Mouse (Mus musculus): ENCODE measurements around the gene Tardbp. TPM values are rescaled to one million over a fixed set of nuclear protein-coding genes. Genes with fewer than 3 reads are reported as not detected.

The Tardbp gene
- total RNA-seq, 2 experiments from 2014 or later = 136 to 161 TPM

GRCm38 (mm10) chr4:148643291-148644156 is 16.7 kb upstream of the Tardbp start, which contains the start of gene Gm572:
Gene Gm572 (plus strand): TSS chr4:148643317.
- intact Hi-C loops (cut with DNase I) = no loop called here
- no peak for DNase-seq

GRCm38 (mm10) chr4:148641121-148641520 is 14.3 kb upstream of the Tardbp start:
- intact Hi-C loops (cut with DNase I) = no loop called here
- DNase-seq = no peak

- no peak for DNase-seq
- intact Hi-C loops (cut with DNase I) = no loop called here
These were observed 12.6 kb upstream of the Tardbp start for GRCm38 (mm10) chr4:148639455-148639854.

GRCm38 (mm10) chr4:148638302-148638701 is 11.5 kb upstream of the Tardbp start:
- DNase-seq = no peak
- intact Hi-C loops (cut with DNase I) = no loop called here

- intact Hi-C loops (cut with DNase I) = no loop called here
- no peak for DNase-seq
These were observed 8.5 kb upstream of the Tardbp start for GRCm38 (mm10) chr4:148635309-148635708.

- intact Hi-C loops (cut with DNase I) = no loop called here
- no peak for DNase-seq
These were observed 6.7 kb upstream of the Tardbp start for GRCm38 (mm10) chr4:148633395-148634061.

- intact Hi-C loops (cut with DNase I) = no loop called here
These were observed 5.3 kb upstream of the Tardbp start for GRCm38 (mm10) chr4:148632013-148632692.

GRCm38 (mm10) chr4:148627246-148627645 is 427 bp upstream of the Tardbp start:
- intact Hi-C loops (cut with DNase I) = no loop called here
- no peak for DNase-seq

More at GRCm38 (mm10) chr4:148632013-148632692, 5.3 kb upstream of the Tardbp start:
- DNase-seq = no peak

GRCm38 (mm10) chr4:148625756-148626622 is 830 bp downstream of the Tardbp start:
- DNase-seq = peak; percentile 20 to 22
- intact Hi-C loops (cut with DNase I) = no loop called here

- DNase-seq = no peak
- intact Hi-C loops (cut with DNase I) = no loop called here
These were observed 1.8 kb downstream of the Tardbp start for GRCm38 (mm10) chr4:148625010-148625409.

GRCm38 (mm10) chr4:148623609-148624008 is 3.2 kb downstream of the Tardbp start:
- intact Hi-C loops (cut with DNase I) = loop anchor here (5.0 kb wide), 1 partner anchor 66 kb away; the partner anchor contains the start of gene Exosc10
- no peak for DNase-seq

- intact Hi-C loops (cut with DNase I) = loop anchor here (5.0 kb wide), 1 partner anchor 65 kb away; the partner anchor contains the start of gene Exosc10
- DNase-seq = no peak
These were observed 4.3 kb downstream of the Tardbp start for GRCm38 (mm10) chr4:148622485-148622884.

- no peak for DNase-seq
- intact Hi-C loops (cut with DNase I) = loop anchor here (5.0 kb wide), 1 partner anchor 63 kb away; the partner anchor contains the start of gene Exosc10
These were observed 6.1 kb downstream of the Tardbp start for GRCm38 (mm10) chr4:148620718-148621117.

GRCm38 (mm10) chr4:148619805-148620204 is 7.0 kb downstream of the Tardbp start:
- DNase-seq = no peak
- intact Hi-C loops (cut with DNase I) = loop anchor here (5.0 kb wide), 1 partner anchor 63 kb away; the partner anchor contains the start of gene Exosc10

- DNase-seq = no peak
- intact Hi-C loops (cut with DNase I) = no loop called here
These were observed 13.1 kb downstream of the Tardbp start for GRCm38 (mm10) chr4:148613738-148614137.

- intact Hi-C loops (cut with DNase I) = no loop called here
- DNase-seq = no peak
These were observed 14.3 kb downstream of the Tardbp start for GRCm38 (mm10) chr4:148612557-148612956.

GRCm38 (mm10) chr4:148610631-148611364 is 16.0 kb downstream of the Tardbp start:
- intact Hi-C loops (cut with DNase I) = no loop called here
- no peak for DNase-seq

GRCm38 (mm10) chr4:148609805-148610204 is 17.0 kb downstream of the Tardbp start:
- intact Hi-C loops (cut with DNase I) = loop anchor here (5.0 kb wide), 1 partner anchor 443 kb away; no protein-coding TSS in a partner anchor

GRCm38 (mm10) chr4:148607758-148608157 is 19.1 kb downstream of the Tardbp start:
- intact Hi-C loops (cut with DNase I) = loop anchor here (5.0 kb wide), 1 partner anchor 440 kb away; no protein-coding TSS in a partner anchor
- DNase-seq = peak; percentile 78 to 88

More at GRCm38 (mm10) chr4:148609805-148610204, 17.0 kb downstream of the Tardbp start:
- no peak for DNase-seq
